Mouse (Mus musculus) frontal cortex, adult (tissue): ENCODE data around the gene Gm5458.
"Not testable (repeated sequence)": the region's sequence is repeated elsewhere in the genome, so short reads cannot be mapped to it uniquely, and the experiment has no call there.

ENCODE experiments used
- ATAC-seq: cut with Nextera tagmentation; 2 replicates; pipeline ENCODE4 v1.9.2; 2017; ENCODE audit warnings: mild to moderate bottlenecking, moderate library complexity, mixed read lengths; ENCODE audit not compliant: low TSS enrichment

Gene Gm5458

DNA sequence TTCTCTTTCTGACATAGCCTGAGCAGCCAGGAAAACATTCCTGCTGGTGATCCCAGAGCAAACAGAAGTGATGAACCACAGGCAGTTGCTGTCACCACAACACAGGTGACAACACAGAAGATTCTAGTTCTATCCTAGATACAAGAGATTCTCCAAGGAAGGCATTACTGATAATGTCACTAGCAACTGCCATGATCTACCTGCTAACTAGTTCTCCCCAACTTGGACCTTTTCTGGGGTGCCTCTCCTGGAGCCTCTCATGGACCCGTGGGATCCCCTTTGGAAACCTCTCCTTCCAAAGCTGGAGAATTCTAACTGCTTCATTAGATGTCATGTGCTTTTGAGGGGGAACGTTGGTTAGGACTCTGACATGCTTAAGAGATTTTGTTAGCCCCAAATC is at the start of gene Gm5458:
Gm5458 (minus strand) TSS at position 101 of the 400 bp plus-strand sequence.
- ATAC-seq, result not testable (repeated sequence)

DNA sequence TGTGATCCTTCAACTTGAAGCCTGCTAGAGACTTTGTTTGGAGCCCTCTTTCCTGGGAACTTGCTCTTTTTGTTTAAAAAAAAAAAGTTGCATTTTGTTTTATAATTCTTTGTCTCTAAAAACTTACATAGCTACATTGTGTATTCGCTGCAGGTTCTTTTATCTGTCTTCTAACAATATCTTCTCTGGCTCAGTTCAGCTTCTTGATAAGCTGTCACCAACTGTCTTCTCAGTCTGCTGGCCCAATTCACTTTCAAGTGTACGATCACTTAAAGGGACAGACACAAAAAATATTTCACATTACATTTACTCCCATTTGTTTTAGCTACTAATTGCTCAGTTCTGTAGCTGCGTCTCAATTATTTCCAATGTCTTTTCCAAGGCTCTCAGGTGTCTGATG is 43.9 kb upstream of the Gm5458 start:
- no peak for ATAC-seq

DNA sequence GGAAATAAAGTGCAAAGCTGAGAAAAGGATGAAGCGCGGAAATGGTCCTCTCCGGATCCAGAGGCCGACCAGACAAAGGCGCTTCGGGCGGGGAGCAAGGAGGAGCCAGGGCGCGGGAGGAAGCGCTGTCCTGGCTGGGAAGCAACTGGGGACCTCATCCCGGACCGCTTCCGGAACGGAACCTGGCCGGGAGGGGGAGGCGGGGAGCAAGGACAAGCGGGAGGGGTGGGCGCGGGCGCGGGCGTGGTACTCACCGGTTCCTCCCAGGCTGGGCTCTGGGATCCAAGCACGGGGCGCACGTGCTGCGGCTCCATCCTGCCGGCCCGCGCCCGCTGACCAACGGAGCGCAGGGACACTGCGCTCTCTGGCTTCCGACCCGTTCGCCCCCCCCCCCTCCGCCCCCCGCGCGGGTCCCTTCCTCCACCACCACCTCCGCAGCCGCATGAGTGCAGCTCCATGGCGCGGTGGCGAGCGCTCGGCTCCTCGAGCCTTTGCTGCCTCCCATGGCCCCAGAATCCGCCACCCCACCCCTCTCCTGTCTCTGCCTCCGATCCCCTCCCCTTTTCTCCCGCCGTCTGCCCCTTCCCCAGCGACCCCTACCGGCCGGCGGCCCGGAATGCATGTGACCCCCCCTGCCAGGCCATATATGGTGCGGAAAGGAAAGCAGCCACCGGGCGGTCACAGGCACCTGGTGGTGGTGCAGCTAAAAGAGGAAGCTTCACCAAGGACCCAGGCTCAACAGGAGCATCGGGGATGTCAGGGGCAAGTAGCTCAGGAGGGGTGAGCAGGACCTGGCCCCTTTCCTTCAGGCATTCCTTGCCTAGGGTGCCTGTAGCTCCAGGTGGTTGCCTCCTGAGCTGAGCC is 17.3 kb downstream of the Gm5458 start, which contains the start of gene Gm2237:
Gm2237 (minus strand) TSS at position 332 of the 864 bp plus-strand sequence.
- ATAC-seq, result not testable (repeated sequence)

DNA sequence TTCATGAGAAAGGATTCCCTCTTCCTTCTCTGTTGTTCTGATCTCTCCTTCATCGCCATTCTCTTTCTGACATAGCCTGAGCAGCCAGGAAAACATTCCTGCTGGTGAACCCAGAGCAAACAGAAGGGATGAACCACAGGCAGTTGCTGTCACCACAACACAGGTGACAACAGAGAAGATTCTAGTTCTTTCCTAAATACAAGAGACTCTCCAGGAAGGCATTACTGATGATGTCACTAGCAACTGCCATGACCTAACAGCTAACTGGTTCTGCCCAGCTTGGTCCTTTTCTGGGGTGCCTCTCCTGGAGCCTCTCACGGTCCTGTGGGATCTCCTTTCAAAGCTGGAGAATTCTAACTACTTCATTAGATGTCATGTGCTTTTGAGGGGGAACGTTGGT is 52.5 kb downstream of the Gm5458 start, which contains the start of gene Gm2244:
Gm2244 (minus strand) TSS at position 101 of the 400 bp plus-strand sequence.
- ATAC-seq, result not testable (repeated sequence)
